Mouse (Mus musculus) ES-Bruce4 (cell line): ENCODE data around the gene Hs3st3a1.

Experiments used
- CTCF ChIP-seq: IDR thresholded peaks from one replicate; pipeline ENCODE4 v1.8.1; 2011; ENCODE audit warnings: low read depth, low read length
- EP300 ChIP-seq: IDR thresholded peaks from 2 replicates; pipeline ENCODE4 v1.6.1; 2011; ENCODE audit warnings: low read depth, low read length; ENCODE audit not compliant: insufficient read depth
- POLR2A ChIP-seq: IDR thresholded peaks from one replicate; pipeline ENCODE4 v1.8.1; 2011; ENCODE audit warnings: low read length; ENCODE audit not compliant: insufficient read depth

- TF ChIP-seq POLR2A (no peak), CTCF (no peak), EP300 (no peak)
Observed at GRCm38 (mm10) chr11:64437721-64438120, 2.6 kb downstream of the Hs3st3a1 start.
